ENCODE assay signal across 8 mouse cellular contexts in the genomic region with DNA sequence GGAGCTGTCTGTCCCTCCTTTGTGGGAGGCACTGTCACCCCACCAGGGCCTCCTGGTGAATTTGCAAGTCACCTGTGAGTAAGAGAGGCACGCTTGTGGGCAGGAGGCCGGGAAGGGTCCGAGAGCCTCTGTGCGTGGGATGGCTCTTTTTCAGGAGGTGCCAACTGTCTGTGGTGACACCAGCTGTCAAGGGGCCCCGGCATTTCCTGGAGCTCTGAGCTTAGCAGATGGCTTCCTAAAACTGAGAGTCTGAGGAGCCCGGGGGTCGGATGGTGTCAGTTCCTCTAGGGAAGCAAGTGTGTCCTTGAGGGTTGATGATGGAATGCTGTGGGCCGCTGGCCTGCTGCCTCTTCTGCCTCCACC. TPM values are rescaled to one million over a fixed set of nuclear protein-coding genes. Genes with fewer than 3 reads are reported as not detected.
A peak's percentile ranks its signal among the peaks of the same experiment; 100 is the strongest.
DNase-seq lines count a peak whose midpoint lies in the region; ATAC-seq and TF ChIP-seq lines count a peak whose summit lies in the region.

No protein-coding gene starts in this region.

- H3K9me3 ChIP-seq in midbrain, embryonic 12.5 days = no peaks in the 10 kb centered on the region
- no peaks in the 10 kb centered on the region for H3K9me3 ChIP-seq in midbrain, embryonic 16.5 days (replicated peaks; ENCODE audit: control insufficient read depth, low read length, poor library complexity, severe bottlenecking)
- H3K9me3 ChIP-seq in intestine, postnatal 0 days (ENCODE audit: control insufficient read depth) = no peaks in the 10 kb centered on the region

- no peak overlapping the region for H3K4me2 ChIP-seq in midbrain, embryonic 12.5 days (replicated peaks)
- no peak overlapping the region for H3K4me2 ChIP-seq in midbrain, embryonic 16.5 days (ENCODE audit: low read length)
- no peak overlapping the region for H3K4me2 ChIP-seq in intestine, postnatal 0 days (replicated peaks; ENCODE audit: low read depth)

- DNase-seq in CD4-positive, CD25-positive, alpha-beta regulatory T cell, adult 2 months (ENCODE audit: low read depth, low spot score) = peak; percentile 36
- DNase-seq in lung, postnatal 4 days = peak; percentile 59 to 73
- no peak for DNase-seq in layer of hippocampus, postnatal 36 days

- H3K27me3 ChIP-seq in midbrain, embryonic 12.5 days = peaks cover 7% of the 10 kb centered on the region; the same call in 1 of the 2 replicates
- no peaks in the 10 kb centered on the region for H3K27me3 ChIP-seq in midbrain, embryonic 16.5 days (ENCODE audit: control insufficient read depth, insufficient read depth, low read depth, low read length)
- no peaks in the 10 kb centered on the region for H3K27me3 ChIP-seq in intestine, postnatal 0 days (replicated peaks; ENCODE audit: control insufficient read depth, insufficient read depth, low read length)

- no peaks in the 10 kb centered on the region for H3K36me3 ChIP-seq in midbrain, embryonic 12.5 days
- H3K36me3 ChIP-seq in midbrain, embryonic 16.5 days (ENCODE audit: control insufficient read depth, insufficient read depth, low read length) = no peaks in the 10 kb centered on the region
- H3K36me3 ChIP-seq in intestine, postnatal 0 days (ENCODE audit: control insufficient read depth, insufficient read depth) = 0 out of 2 replicates have a peak, but pooled peaks cover 4% of the 10 kb centered on the region

- H3K4me3 ChIP-seq in midbrain, embryonic 12.5 days = no peak overlapping the region
- H3K4me3 ChIP-seq in midbrain, embryonic 16.5 days (ENCODE audit: low read depth, low read length) = no peak overlapping the region
- H3K4me3 ChIP-seq in intestine, postnatal 0 days (ENCODE audit: low read depth, low read length) = no peak overlapping the region

- H3K27ac ChIP-seq in midbrain, embryonic 12.5 days (replicated peaks) = peak overlapping the region; percentile 30; the same call in 1 of the 2 replicates
- no peak overlapping the region for H3K27ac ChIP-seq in midbrain, embryonic 16.5 days (ENCODE audit: low read length)
- peak overlapping the region; percentile 63; the same call in 1 of the 2 replicates for H3K27ac ChIP-seq in intestine, postnatal 0 days (ENCODE audit: low read depth, low read length)

- peaks cover 22% of the 10 kb centered on the region for H3K4me1 ChIP-seq in midbrain, embryonic 12.5 days
- peaks cover 10% of the 10 kb centered on the region for H3K4me1 ChIP-seq in midbrain, embryonic 16.5 days (ENCODE audit: control insufficient read depth, insufficient read depth, low read length)
- peaks cover 51% of the 10 kb centered on the region for H3K4me1 ChIP-seq in intestine, postnatal 0 days (replicated peaks; ENCODE audit: control insufficient read depth, insufficient read depth, low read length)

- no peak for ATAC-seq in CD4-positive, CD25-positive, alpha-beta regulatory T cell, adult 4 months
- no peak for ATAC-seq in midbrain, embryonic 12.5 days (ENCODE audit: low FRiP score, low read depth)
- ATAC-seq in midbrain, embryonic 16.5 days = no peak
- ATAC-seq in intestine, postnatal 0 days = no peak
- no peak for ATAC-seq in megakaryocyte-erythroid progenitor cell, adult 5-6 weeks (replicated peaks; ENCODE audit: low FRiP score, low TSS enrichment, poor library complexity, severe bottlenecking)

- 85% methylated on average over 8 of the region's 8 CpGs for WGBS in midbrain, embryonic 12.5 days
- WGBS in midbrain, embryonic 16.5 days = 77% methylated on average over 8 of the region's 8 CpGs
- WGBS in intestine, postnatal 0 days = 63% methylated on average over 8 of the region's 8 CpGs

- no peak for TF ChIP-seq CTCF in intestine, postnatal 0 days (IDR thresholded peaks at IDR 0.05; ENCODE audit: low read depth)

- H3K9ac ChIP-seq in midbrain, embryonic 12.5 days (replicated peaks) = no peak overlapping the region
- H3K9ac ChIP-seq in midbrain, embryonic 16.5 days (ENCODE audit: low read depth, low read length) = no peak overlapping the region
- peak overlapping the region; percentile 31; the same call in 1 of the 2 replicates for H3K9ac ChIP-seq in intestine, postnatal 0 days (ENCODE audit: low read depth, low read length)

RNA-seq across cellular contexts. Expression of gene Pxn, which starts 24.0 kb away (rescaled TPM):
- 10 to 100 TPM; 14.5 to 23.4 TPM for polyA plus RNA-seq in CD4-positive, CD25-positive, alpha-beta regulatory T cell, adult 4 months (2017; shearing (Covaris generic))
- polyA plus RNA-seq in midbrain, embryonic 12.5 days (2016; fragmentation: Nextera tagmentation; extraction: Ambion mirVana) = 24.0 and 27.2 TPM in 2 replicates
- 18.3 and 18.5 TPM in 2 replicates for polyA plus RNA-seq in midbrain, embryonic 16.5 days (2015; fragmentation: Nextera tagmentation; extraction: Ambion mirVana)
- polyA plus RNA-seq in intestine, postnatal 0 days (2015; fragmentation: Nextera tagmentation; extraction: Ambion mirVana) = 65.1 and 71.1 TPM in 2 replicates
- 31.8 and 34.0 TPM in 2 replicates for total RNA-seq in megakaryocyte-erythroid progenitor cell, adult 5-6 weeks (2014; fragmentation: Nextera tagmentation)
- total RNA-seq in megakaryocyte-erythroid progenitor cell, adult 5-6 weeks (2017) = 36.1 and 47.5 TPM in 2 replicates
- 10 to 100 TPM; 39.8 to 46.1 TPM for total RNA-seq in layer of hippocampus, postnatal 36 days (2021)

RNA-seq across cellular contexts. Expression of gene Rplp0, which starts 28.8 kb away (rescaled TPM):
- 1,000 to 10,000 TPM; 4,123 to 4,128 TPM for polyA plus RNA-seq in CD4-positive, CD25-positive, alpha-beta regulatory T cell, adult 4 months (2017; shearing (Covaris generic))
- polyA plus RNA-seq in midbrain, embryonic 12.5 days (2016; fragmentation: Nextera tagmentation; extraction: Ambion mirVana) = 863 and 871 TPM in 2 replicates
- polyA plus RNA-seq in midbrain, embryonic 16.5 days (2015; fragmentation: Nextera tagmentation; extraction: Ambion mirVana) = 794 and 826 TPM in 2 replicates
- polyA plus RNA-seq in intestine, postnatal 0 days (2015; fragmentation: Nextera tagmentation; extraction: Ambion mirVana) = 832 and 868 TPM in 2 replicates
- 2,668 and 3,132 TPM in 2 replicates for total RNA-seq in megakaryocyte-erythroid progenitor cell, adult 5-6 weeks (2014; fragmentation: Nextera tagmentation)
- total RNA-seq in megakaryocyte-erythroid progenitor cell, adult 5-6 weeks (2017) = 1,591 and 2,082 TPM in 2 replicates
- total RNA-seq in layer of hippocampus, postnatal 36 days (2021) = 100 to 1,000 TPM; 223 to 227 TPM

RNA-seq across cellular contexts. Expression of gene Gcn1l1, which starts 34.6 kb away (rescaled TPM):
- polyA plus RNA-seq in CD4-positive, CD25-positive, alpha-beta regulatory T cell, adult 4 months (2017; shearing (Covaris generic)) = 10 to 100 TPM; 25.2 to 36.2 TPM
- polyA plus RNA-seq in midbrain, embryonic 12.5 days (2016; fragmentation: Nextera tagmentation; extraction: Ambion mirVana) = 63.1 and 65.3 TPM in 2 replicates
- 45.1 and 46.7 TPM in 2 replicates for polyA plus RNA-seq in midbrain, embryonic 16.5 days (2015; fragmentation: Nextera tagmentation; extraction: Ambion mirVana)
- 9.3 and 9.6 TPM in 2 replicates for polyA plus RNA-seq in intestine, postnatal 0 days (2015; fragmentation: Nextera tagmentation; extraction: Ambion mirVana)
- 66.1 and 67.0 TPM in 2 replicates for total RNA-seq in megakaryocyte-erythroid progenitor cell, adult 5-6 weeks (2014; fragmentation: Nextera tagmentation)
- 31.2 and 54.2 TPM in 2 replicates for total RNA-seq in megakaryocyte-erythroid progenitor cell, adult 5-6 weeks (2017)
- total RNA-seq in layer of hippocampus, postnatal 36 days (2021) = 10 to 100 TPM; 69.4 to 73.1 TPM

RNA-seq across cellular contexts. Expression of gene Sirt4, which starts 45.9 kb away (rescaled TPM):
- polyA plus RNA-seq in CD4-positive, CD25-positive, alpha-beta regulatory T cell, adult 4 months (2017; shearing (Covaris generic)) = 10 to 100 TPM in 1 of 2 experiments, 1 to 10 TPM in 1; 9.9 to 18.6 TPM
- 24.2 and 26.2 TPM in 2 replicates for polyA plus RNA-seq in midbrain, embryonic 12.5 days (2016; fragmentation: Nextera tagmentation; extraction: Ambion mirVana)
- polyA plus RNA-seq in midbrain, embryonic 16.5 days (2015; fragmentation: Nextera tagmentation; extraction: Ambion mirVana) = 32.3 and 32.7 TPM in 2 replicates
- 5.0 and 6.4 TPM in 2 replicates for polyA plus RNA-seq in intestine, postnatal 0 days (2015; fragmentation: Nextera tagmentation; extraction: Ambion mirVana)
- 10.7 and 20.4 TPM in 2 replicates for total RNA-seq in megakaryocyte-erythroid progenitor cell, adult 5-6 weeks (2014; fragmentation: Nextera tagmentation)
- total RNA-seq in megakaryocyte-erythroid progenitor cell, adult 5-6 weeks (2017) = 3.4 and 7.2 TPM in 2 replicates
- 10 to 100 TPM; 46.4 to 50.7 TPM for total RNA-seq in layer of hippocampus, postnatal 36 days (2021)

Comparison
In these comparisons a context has a peak if more than half of its experiments do, and no peak if none do; other contexts are left out.
1. DNase-seq: peak in CD4-positive, CD25-positive, alpha-beta regulatory T cell, adult 2 months (single experiment) and lung, postnatal 4 days (2 of 2); none in layer of hippocampus, postnatal 36 days (0 of 2).